Mouse (Mus musculus) ES-Bruce4 (cell line): ENCODE measurements around the gene Fndc8.

ENCODE experiments used
- CTCF ChIP-seq: IDR thresholded peaks from one replicate; pipeline ENCODE4 v1.8.1; 2011; ENCODE audit warnings: low read depth, low read length
- POLR2A ChIP-seq: IDR thresholded peaks from one replicate; pipeline ENCODE4 v1.8.1; 2011; ENCODE audit warnings: low read length; ENCODE audit not compliant: insufficient read depth

GRCm38 (mm10) chr11:82850259-82850658 is 41.7 kb upstream of the Fndc8 start:
- no peak for TF ChIP-seq CTCF
- TF ChIP-seq POLR2A: no peak
